Mouse (Mus musculus) left cerebral cortex, postnatal 14 days (tissue): ENCODE measurements around the gene Tulp1. TPM values are rescaled to one million over a fixed set of nuclear protein-coding genes. Genes with fewer than 3 reads are reported as not detected.
"Not testable (repeated sequence)": the region's sequence is repeated elsewhere in the genome, so short reads cannot be mapped to it uniquely, and the experiment has no call there.

ENCODE experiments used
- DNase-seq, 2 experiments: peaks; one replicate each; pipeline ENCODE4 v3.0.0; 2021 to 2022; ENCODE audit warnings: low spot score in 2 of 2, mixed read lengths in 1 of 2
- intact Hi-C: fragments of 180-260 bp; cut with DNase I; formaldehyde crosslinking; loops from one replicate; pipeline ENCODE4 v1.15.1; 2025
- total RNA-seq, 2 experiments: library from RNA; stranded (reverse); gene quantifications; 2 replicates each; pipeline ENCODE4 v1.2.3; 2021

Gene Tulp1
- total RNA-seq, 2 experiments from 2014 or later = 0.66 TPM; not detected in 1

DNA sequence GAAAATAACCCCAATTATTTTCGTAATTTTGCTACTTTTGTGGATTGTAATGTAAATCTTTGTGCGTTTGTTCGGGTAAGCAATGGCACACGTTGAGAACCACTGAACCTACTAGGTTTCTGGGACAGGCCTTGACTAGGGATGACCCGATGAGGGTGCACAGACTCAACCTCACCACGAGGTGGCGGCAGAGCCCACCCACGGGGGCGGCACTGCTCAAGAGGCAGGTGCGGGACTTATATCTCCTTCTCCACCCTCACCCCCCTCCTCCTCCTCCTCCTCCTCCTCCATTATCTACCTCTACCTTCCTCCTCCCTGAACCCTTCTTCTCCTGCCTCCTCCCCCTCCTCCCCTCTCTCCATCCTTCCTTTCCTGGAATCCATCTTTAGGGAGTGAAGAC, 8.8 kb upstream of the Tulp1 start:
- peak in 1 of 2 experiments; percentile 36 for DNase-seq
- intact Hi-C loops = no loop called here

DNA sequence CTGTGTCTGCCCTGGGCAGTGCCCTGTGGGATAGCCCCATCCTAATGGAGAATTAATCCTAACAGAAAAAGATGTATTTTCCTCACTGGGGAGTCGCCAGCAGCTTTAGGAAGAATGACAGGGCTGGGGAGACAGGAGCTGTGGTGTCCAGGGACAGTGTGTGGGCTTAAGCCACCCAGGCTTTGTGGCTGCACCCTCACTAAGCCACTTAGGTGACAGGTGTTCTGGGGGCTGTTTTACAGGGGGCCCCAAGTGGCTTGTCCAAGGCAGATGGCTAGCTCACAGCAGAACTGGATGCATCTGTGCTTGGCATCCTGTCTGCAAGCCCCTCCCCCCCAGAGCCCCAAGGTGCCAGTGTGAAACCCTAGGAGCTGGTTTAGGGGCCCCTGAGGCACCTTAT, 6.9 kb upstream of the Tulp1 start:
- intact Hi-C loops = no loop called here
- DNase-seq = no peak

DNA sequence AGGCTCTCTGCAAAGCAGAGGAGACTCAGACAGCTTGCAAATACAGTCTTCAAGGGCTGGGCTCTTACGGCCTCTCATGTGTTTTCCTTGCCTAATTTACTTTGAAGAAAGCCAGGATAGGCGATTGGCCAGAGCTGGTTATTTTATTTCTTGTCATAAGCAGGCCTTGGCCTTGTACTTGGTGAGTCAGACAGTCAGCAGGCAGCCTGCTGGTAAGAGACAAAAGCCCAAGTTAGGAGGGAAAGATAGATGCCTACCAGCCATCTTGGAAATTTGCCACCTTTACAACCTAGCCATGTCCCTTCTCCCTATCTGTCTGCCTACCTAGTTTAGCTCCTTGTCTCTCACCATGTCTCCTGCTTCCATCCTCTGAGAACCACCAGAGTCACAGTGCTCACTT, 6.3 kb upstream of the Tulp1 start:
- intact Hi-C loops = no loop called here
- DNase-seq = no peak

DNA sequence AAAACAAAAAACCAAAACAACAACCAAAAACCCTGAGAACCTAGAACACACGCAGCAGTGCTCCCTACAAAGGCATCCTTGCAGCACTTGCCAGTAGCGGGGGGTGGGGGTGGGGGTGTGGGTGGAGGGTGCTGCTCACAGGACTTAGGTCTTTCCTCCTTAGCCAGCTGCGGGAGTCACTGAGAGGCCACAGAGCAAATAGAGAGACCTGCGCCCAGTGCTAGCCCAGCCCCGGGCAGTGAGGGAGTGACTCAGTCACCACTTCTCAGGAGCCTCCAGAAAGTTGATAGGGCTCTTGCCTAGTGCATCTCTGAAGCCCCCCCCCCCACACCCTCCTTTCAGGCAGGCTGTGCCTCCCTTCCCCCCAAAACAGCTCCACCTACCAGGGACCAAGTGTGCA, 4.0 kb upstream of the Tulp1 start:
- intact Hi-C loops = no loop called here
- DNase-seq = no peak

DNA sequence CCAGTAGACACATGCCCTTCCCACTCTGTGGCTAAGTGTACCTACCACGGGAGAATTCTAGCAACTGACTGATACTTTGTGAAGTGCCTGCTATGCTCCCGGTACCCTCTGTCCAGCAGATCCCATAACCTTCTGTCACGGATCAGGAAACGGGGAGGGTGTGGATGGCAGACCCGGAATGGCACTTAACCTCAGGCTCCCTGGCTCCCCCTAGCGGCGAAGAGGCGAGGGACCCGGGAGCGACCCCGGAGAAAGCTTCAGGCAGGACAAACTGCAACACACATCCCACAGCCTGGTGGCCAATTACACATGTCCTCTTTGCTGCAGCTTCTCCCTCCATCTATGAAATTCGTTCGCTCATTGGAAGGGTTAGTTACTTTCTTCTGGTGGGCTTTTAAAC, 3.4 kb upstream of the Tulp1 start:
- intact Hi-C loops = no loop called here
- DNase-seq = peak in 1 of 2 experiments; percentile 67

DNA sequence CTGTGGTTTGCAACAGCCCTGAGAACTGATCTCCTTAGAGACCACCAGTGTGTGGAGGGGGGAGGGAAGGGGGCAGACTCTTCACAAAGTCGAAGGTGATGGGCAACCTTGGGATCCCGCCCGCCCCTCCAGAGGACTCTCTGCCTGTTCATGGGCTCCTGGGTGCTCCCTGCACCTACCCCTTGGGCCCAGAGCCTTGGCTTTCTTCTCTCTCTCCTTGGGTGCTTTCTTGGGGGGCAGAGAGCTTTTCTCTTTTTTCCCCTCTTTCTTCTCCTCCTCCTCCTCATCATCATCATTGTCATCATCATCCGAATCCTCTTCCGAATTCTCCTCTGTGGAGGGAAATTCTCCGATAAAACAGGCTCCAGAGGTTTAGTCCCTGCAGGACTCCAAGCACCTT, 1.5 kb downstream of the Tulp1 start:
- intact Hi-C loops = no loop called here
- no peak for DNase-seq

DNA sequence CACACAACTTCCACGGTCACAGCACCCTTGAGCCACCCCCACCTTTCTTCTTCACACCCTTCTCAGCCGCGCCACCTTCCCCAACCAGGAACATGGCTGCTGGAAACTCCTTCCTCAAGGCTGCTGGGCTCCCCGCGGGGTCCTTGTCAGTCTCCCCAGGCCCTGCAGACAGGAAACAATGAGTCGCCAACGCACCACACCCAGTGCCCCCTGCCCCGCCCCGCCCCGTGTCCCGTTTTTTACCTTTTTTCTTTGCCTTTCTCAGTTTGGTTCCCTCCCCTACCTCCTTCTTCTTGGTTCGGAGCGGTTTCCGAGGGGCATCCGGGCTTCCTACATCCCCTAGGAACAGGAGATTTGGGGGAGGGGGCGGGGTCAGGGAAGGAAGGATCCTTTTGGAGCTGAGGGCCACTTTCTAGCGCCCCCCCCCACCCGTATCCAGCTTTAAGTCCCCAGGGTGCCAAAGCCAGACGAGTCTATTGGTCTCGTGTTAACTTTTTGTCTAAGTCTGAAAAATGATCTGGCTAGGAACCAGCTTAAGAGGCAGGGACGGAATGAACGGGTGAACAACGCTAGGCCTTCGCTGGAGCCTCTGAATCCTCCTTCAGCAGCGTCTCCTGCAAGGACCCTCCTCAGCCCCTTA, 2.2 kb downstream of the Tulp1 start:
- intact Hi-C loops = no loop called here
- no peak for DNase-seq

DNA sequence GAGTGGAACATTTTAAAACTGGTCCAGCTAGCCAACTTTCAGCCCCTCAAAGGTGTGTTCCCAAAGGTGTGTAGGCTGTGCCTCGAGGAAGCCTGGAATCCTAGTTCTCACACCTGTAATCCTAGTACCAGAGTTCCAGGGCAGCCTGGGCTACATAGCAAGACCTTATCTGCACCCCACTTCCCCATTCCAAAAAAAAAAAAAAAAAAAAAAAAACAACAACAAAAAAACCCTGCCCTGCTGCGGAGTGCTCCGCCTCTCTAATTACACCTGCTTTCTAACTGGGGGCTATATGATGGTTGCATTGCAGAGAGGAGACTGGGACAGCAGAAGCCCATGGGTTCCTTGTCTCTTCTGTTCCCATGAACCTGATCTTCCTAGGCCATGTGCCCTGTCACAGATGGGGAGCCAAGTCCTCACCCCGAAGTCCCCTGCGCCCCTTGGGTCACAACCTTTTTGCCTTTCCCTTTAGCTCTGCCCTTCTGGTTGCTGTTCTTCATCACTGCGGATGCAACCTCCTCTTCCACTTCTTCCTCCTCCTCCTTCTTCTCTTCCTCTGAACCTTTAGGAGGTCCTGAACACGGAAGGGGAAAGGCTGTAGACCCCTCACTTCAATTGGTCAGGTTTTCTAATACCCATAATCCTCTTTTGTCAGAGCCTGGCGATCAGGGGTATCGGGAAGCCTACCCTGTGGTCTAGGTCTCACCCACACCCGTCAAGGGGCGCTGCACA, 2.9 kb downstream of the Tulp1 start:
- DNase-seq = no peak
- intact Hi-C loops = no loop called here

DNA sequence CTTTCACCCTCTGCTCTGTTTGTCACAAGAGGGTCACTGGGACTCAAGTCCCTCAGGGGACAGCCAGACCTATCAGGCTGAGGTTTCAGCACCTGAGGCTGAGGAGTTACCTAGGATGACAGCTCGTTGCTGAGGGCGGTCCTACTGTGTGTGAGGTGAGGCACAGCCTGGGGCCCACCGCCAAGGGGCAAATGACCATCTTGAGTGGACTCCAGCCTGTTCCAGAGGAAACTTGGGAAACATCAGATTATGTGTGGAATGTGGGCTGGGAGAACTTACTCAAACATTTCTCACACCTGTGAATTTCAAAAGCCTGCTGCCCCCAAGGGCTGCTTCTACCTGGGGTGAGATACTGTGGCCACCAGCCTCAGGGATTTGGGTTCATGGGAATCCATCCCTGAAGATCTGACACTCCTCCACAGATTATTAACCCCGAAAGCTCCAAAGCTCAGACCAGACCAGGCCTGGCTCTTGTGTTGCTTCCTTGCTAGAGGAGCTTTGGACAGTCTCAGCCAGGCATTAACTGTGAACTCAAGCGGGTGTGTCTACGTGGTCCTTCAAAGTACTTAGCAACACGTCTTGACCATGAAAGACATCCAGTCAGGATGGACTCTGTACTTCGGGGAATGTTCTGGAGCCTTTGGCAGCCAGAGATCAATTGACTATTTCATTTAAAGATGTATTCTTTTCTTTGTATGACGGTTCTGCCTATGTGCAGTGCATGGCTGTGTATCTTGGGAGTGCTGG, 4.3 kb downstream of the Tulp1 start:
- DNase-seq = no peak
- intact Hi-C loops = no loop called here

DNA sequence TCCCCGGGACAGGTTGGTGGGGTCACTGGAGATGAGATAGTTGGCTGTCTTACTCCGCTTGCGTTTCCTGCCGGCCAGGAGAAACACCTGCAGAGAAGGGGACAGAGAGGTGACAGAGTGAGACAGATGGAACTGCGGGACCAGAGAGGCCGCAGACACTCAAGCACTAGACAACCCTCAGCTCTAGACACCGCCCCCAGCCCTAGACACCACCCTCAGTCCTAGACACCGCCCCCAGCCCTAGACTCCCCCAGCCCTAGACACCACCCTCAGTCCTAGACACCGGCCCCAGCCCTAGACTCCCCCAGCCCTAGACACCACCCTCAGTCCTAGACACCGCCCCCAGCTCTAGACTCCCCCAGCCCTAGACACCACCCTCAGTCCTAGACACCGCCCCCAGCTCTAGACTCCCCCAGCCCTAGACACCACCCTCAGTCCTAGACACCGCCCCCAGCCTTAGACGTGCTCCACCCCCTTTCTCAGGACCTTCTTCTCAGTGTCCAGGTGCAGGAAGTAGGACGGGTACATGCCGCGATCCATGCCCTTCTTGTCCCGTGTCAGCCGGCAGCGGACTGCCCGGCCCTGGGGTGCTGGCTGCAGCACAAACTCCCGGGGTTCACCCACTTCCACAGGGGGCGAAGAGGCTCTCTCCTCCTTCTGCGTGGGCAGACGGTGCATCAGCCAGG, 6.3 kb downstream of the Tulp1 start:
- DNase-seq, intact Hi-C loops: not testable (repeated sequence)

DNA sequence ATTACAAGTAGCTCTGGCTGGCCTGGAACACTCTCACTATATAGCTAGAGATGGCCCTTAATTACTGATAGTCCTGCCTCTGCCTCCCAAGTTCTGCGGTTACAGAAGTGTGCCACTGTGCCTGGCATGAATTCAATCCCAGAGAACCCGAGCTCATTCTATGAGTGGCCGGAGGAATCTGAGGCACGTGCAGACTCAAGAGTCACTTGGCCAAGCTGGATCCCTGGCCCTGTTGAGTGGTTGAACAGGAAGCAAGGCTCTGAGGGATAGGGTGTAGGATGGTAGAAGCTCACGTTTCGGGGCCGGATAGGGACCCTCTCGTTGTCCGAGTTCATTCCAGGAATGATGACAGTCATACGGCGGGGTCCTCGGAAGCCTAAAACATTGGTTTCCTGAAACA, 9.2 kb downstream of the Tulp1 start:
- no peak for DNase-seq
- intact Hi-C loops = no loop called here

DNA sequence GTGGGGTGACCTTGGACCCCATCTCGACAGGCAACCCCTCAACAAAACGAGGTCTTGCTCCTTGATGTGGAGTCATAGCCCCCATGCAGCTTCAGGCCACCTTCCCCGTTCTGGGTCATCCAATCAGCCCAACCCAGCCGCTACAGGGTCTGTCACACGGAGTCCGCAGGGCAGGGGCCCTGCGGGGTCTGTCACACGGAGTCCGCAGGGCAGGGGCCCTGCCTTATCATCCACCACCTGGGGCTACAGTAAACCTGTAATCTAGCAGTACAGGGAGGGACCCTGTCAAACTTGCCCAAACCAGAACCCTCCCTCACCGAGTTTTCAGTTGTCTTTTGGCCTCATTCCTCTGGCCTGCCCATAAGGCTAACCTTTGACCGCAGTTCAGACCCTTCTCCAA, 13.0 kb downstream of the Tulp1 start:
- DNase-seq = no peak
- intact Hi-C loops = no loop called here

DNA sequence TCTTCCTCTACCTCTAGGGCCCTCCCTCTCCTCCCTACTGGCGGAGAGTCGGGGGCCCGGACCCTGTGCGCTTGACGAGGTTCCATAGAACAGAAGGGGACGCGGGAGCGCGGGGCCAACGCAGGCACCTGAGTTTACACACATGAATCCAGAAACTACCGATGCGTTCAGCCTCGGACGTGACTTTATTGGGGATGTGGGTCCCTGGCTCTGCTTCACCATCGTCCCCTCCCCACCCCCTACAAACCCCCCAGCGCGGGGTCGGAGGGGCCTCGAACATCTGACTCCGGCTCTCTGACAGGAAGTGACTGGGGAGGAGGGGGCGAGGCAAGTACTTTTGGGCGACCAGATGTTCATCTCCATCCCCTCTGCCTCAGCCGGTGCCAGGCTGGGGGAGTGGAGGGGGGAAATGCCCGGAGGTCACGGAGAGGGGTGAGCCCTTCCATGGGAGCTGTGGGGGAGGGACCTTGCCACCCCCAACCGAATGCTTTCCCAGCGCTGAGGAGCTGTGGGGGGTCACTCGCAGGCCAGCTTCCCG, 13.6 kb downstream of the Tulp1 start:
- intact Hi-C loops = no loop called here
- no peak for DNase-seq

DNA sequence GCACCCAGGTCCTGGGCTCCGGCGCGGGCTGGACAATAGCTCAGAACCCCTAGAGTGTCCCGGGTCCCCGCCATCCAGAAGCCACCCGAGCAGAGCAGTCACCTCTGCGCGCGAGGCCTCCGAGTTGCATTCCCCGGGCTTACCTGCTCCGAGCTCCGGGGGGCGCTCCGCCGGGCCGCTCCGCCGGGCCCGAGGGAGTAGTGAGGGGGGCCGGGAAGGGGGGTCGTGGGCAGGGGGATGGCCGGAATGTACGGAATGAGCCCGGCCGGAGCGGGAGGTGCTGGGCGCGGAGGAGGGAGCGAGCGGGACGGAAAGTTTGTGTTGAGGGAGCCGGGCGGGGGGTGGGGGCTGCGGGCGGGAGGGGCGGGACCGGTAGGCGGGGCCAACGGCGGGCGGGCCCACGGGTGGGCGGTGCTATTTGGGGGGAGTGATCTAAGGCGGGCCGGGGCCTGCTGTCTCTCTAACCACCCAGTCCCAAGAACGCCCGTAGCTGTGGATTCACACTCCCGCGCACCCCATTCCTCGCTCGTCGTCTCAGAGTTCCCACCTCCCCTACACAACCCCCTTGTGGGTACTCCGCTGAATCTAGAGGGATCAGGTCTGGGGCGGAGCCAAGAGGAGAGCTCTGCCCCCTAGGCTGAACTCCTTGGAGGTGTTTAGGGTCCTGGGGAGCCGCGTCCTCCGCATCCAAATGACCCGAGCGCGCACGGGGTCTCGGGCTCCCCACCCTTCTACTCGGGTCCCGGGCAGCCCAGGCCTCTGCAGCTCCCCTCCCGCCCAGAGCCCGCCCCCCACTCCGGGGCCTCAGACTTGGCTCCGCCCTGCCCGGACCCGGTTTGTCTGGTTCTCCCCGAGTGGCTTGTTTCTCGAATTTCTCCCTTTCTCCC, 14.3 kb downstream of the Tulp1 start, which contains the start of gene Tead3:
Tead3 (minus strand) TSS at position 352 of the 887 bp plus-strand sequence.
- intact Hi-C loops = no loop called here
- peak in 1 of 2 experiments; percentile 34 for DNase-seq

DNA sequence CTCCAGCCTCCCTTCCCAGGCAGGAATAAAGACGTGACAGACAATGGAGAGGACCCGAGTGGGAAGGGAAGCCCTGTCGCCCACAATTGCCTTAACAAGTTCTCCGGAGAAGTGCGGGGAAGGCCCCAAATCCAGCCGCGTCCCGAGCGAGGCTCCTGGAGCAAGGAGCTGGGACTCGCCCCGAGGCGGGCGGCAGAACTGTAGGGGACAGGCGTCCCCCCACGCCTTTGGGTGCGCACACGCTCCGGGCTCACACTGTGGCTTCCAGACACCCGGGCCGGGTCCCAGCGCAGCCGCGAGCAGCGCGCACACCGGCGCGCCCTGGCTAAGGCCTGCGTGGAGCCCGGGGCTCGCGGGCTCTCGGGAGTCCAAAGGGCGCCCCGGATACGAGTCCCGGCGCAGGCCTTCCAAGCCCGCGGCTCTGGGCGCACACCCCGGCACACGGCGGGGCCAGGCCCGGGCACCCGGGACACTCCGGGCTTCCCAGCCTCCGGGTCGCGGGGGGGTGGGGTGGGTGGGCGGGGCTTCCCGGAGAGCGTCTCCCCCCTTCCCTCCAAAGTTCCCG, 15.0 kb downstream of the Tulp1 start:
- DNase-seq = no peak

DNA sequence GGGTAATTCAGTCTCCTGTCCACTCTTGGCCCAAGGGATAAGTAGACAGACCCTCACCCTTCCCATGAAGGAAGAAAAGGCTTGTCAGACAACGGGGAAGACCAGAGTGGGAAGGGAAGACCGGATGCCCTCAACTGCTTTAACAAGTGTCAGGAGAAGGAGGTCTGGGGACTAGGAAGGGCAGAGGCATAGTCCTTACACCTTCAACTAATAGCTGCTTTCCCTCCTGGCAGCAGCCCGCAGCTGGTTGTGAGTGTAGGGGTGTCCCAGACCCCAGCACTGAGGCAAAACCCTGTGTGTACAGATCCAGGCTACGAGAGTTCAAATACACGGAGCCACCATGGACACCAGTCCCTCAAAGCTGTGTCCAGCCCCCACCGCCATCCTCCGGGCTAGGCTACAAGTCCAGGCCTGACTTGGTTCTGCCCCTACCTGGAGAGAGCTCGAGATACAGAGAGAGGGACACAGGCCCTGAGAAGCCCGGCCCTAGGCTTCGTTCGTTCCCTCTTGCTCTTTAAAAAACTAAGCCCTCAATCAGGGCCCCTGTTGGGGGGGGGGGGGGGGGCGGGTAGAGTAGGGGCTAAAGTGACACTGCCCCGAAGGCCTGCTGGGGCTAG, 15.7 kb downstream of the Tulp1 start:
- no peak for DNase-seq
- intact Hi-C loops = no loop called here

More for the DNA sequence above, 15.0 kb downstream of the Tulp1 start:
- intact Hi-C loops = no loop called here

DNA sequence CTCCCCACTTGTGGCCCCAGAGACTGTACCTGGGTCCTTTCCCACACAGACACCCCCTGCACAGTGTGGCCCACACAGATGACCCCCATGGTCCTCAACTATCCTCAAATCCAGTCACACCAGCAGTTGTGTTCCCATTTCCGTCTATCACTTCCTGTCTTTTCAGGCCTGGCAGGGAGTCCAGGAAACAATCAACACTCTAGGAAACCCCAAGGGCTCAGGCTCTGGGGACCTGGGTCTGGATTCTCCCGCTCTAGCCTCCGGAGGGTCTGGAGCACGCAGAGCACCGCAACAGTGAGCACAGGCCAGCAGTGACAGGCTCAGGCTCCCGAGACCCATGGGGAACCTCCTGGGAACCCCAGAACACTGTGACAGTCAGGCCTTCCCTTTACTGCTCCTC, 16.8 kb downstream of the Tulp1 start:
- intact Hi-C loops = no loop called here
- no peak for DNase-seq

DNA sequence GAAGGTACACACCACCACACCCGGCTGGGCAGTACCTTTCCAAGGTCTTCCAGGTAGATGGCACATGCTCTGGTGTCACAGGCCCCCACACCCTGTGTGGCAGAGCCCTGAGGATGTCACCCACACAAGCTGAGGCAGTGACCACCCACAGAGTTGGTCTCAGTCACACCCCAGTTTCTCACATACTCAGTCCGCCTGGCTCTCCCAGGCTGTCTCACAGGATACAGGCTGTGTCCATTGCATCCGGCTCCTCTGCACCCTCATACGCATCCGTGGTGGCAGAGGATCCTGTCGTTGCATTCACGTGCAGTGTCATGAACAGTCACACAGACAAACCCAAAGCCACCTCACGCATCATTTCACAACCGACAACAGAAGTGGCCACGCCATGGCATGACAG, 17.7 kb downstream of the Tulp1 start:
- intact Hi-C loops = no loop called here
- no peak for DNase-seq
